Mouse (Mus musculus) v-Abl transformed pro-B cells (cell line): ENCODE measurements around the gene Rbm20.
"Not testable (repeated sequence)": the region's sequence is repeated elsewhere in the genome, so short reads cannot be mapped to it uniquely, and the experiment has no call there.

ENCODE experiments used
- in situ Hi-C, 2 experiments: fragments of 400-800 bp; cut with MboI; formaldehyde crosslinking; loops; one replicate each; pipeline ENCODE4 v1.15.1; 2025; ENCODE audit not compliant: unreplicated experiment in 2 of 2

Rbm20 gene

GRCm38 (mm10) chr19:53805063-53805462 lies 128.0 kb downstream of the Rbm20 start:
- in situ Hi-C loops = no loop called here

GRCm38 (mm10) chr19:53806126-53806525 lies 129.0 kb downstream of the Rbm20 start:
- in situ Hi-C loops = no loop called here

GRCm38 (mm10) chr19:53806526-53807275 lies 129.6 kb downstream of the Rbm20 start:
- in situ Hi-C loops = not testable (repeated sequence)

GRCm38 (mm10) chr19:53807276-53807801 lies 130.2 kb downstream of the Rbm20 start:
- in situ Hi-C loops = no loop called here

GRCm38 (mm10) chr19:53808041-53808777 lies 131.1 kb downstream of the Rbm20 start:
- in situ Hi-C loops = no loop called here

GRCm38 (mm10) chr19:53809185-53809861 lies 132.2 kb downstream of the Rbm20 start:
- in situ Hi-C loops = no loop called here

- in situ Hi-C loops = no loop called here
Measured at GRCm38 (mm10) chr19:53810024-53810423, 132.9 kb downstream of the Rbm20 start.

- in situ Hi-C loops = no loop called here
Measured at GRCm38 (mm10) chr19:53810584-53810983, 133.5 kb downstream of the Rbm20 start.

- in situ Hi-C loops = no loop called here
Measured at GRCm38 (mm10) chr19:53813576-53813975, 136.5 kb downstream of the Rbm20 start.

- in situ Hi-C loops = no loop called here
Measured at GRCm38 (mm10) chr19:53815714-53816113, 138.6 kb downstream of the Rbm20 start.

- in situ Hi-C loops = no loop called here
Measured at GRCm38 (mm10) chr19:53816242-53816641, 139.1 kb downstream of the Rbm20 start.

GRCm38 (mm10) chr19:53819299-53819698 lies 142.2 kb downstream of the Rbm20 start:
- in situ Hi-C loops = no loop called here

GRCm38 (mm10) chr19:53821241-53822120 lies 144.4 kb downstream of the Rbm20 start:
- in situ Hi-C loops = no loop called here

- in situ Hi-C loops = no loop called here
Measured at GRCm38 (mm10) chr19:53823847-53824246, 146.7 kb downstream of the Rbm20 start.

GRCm38 (mm10) chr19:53824872-53825680 lies 148.0 kb downstream of the Rbm20 start:
- in situ Hi-C loops = no loop called here

GRCm38 (mm10) chr19:53829990-53830389 lies 152.9 kb downstream of the Rbm20 start:
- in situ Hi-C loops = no loop called here

- in situ Hi-C loops = no loop called here
Measured at GRCm38 (mm10) chr19:53830407-53831163, 153.5 kb downstream of the Rbm20 start.

- in situ Hi-C loops = no loop called here
Measured at GRCm38 (mm10) chr19:53831164-53831448, 154.0 kb downstream of the Rbm20 start.

- in situ Hi-C loops = no loop called here
Measured at GRCm38 (mm10) chr19:53832512-53832911, 155.4 kb downstream of the Rbm20 start.
